Mouse (Mus musculus): ENCODE results near the gene Atp6v1e1. TPM values are rescaled to one million over a fixed set of nuclear protein-coding genes. Genes with fewer than 3 reads are reported as not detected.

Gene Atp6v1e1
- 1,028 TPM for polyA plus RNA-seq (2014; fragmentation: Illumina TruSeq; extraction: RNeasy Lipid Tissue Mini Kit (QIAGEN cat#74804); ENCODE audit: low read depth, low replicate concordance)

GRCm38 (mm10) chr6:120822307-120822928 is at the start of gene Atp6v1e1:
Atp6v1e1 (minus strand) TSS chr6:120822793.

GRCm38 (mm10) chr6:120835474-120836374 is 13.1 kb upstream of the Atp6v1e1 start, which contains the start of gene Bcl2l13:
Bcl2l13 (plus strand) TSS chr6:120836212.

GRCm38 (mm10) chr6:120773149-120773628 is 49.4 kb downstream of the Atp6v1e1 start, which contains the start of gene Slc25a18:
Slc25a18 (plus strand) TSS chr6:120773578.

Other genes with a start within 250 kb of the Atp6v1e1 start
- 3.5 TPM for gene Cecr2, start 156.4 kb downstream of the Atp6v1e1 start, polyA plus RNA-seq (2014; fragmentation: Illumina TruSeq; extraction: RNeasy Lipid Tissue Mini Kit (QIAGEN cat#74804); ENCODE audit: low read depth, low replicate concordance)
- gene Slc25a18, start 49.2 kb downstream of the Atp6v1e1 start, polyA plus RNA-seq (2014; fragmentation: Illumina TruSeq; extraction: RNeasy Lipid Tissue Mini Kit (QIAGEN cat#74804); ENCODE audit: low read depth, low replicate concordance): not detected
- gene Bcl2l13, start 13.4 kb upstream of the Atp6v1e1 start, polyA plus RNA-seq (2014; fragmentation: Illumina TruSeq; extraction: RNeasy Lipid Tissue Mini Kit (QIAGEN cat#74804); ENCODE audit: low read depth, low replicate concordance): 11.8 TPM
- 38.5 TPM for gene Bid, start 94.1 kb upstream of the Atp6v1e1 start, polyA plus RNA-seq (2014; fragmentation: Illumina TruSeq; extraction: RNeasy Lipid Tissue Mini Kit (QIAGEN cat#74804); ENCODE audit: low read depth, low replicate concordance)

Data from kidney, adult 10 weeks (tissue).